Mouse (Mus musculus) brain, embryonic 14.5 days (tissue): Measurements from ENCODE around the gene Mast2.

Experiments
- CTCF ChIP-seq: fragments of 200-500 bp; IDR thresholded peaks from 2 replicates; pipeline ENCODE4 v1.5.1; 2012; ENCODE audit warnings: inconsistent platforms, mild to moderate bottlenecking, moderate library complexity, borderline replicate concordance; ENCODE audit not compliant: insufficient read depth, insufficient read length; ENCODE audit errors: extremely low read depth
- POLR2A ChIP-seq: fragments of 200-500 bp; IDR thresholded peaks from 2 replicates; pipeline ENCODE4 v1.6.1; 2012; ENCODE audit warnings: mild to moderate bottlenecking, inconsistent platforms, borderline replicate concordance; ENCODE audit not compliant: poor library complexity, insufficient read depth, insufficient read length, severe bottlenecking; ENCODE audit errors: extremely low read depth

GRCm38 (mm10) chr4:116421170-116421569 is 42.8 kb downstream of the Mast2 start:
- TF ChIP-seq CTCF (no peak), POLR2A (no peak)
